Mouse (Mus musculus): ENCODE data around the gene Olfr127. TPM values are rescaled to one million over a fixed set of nuclear protein-coding genes. Genes with fewer than 3 reads are reported as not detected.
"Not testable (repeated sequence)": the region's sequence is repeated elsewhere in the genome, so short reads cannot be mapped to it uniquely, and the experiment has no call there.

Olfr127 gene
- total RNA-seq (2021): not detected

DNA sequence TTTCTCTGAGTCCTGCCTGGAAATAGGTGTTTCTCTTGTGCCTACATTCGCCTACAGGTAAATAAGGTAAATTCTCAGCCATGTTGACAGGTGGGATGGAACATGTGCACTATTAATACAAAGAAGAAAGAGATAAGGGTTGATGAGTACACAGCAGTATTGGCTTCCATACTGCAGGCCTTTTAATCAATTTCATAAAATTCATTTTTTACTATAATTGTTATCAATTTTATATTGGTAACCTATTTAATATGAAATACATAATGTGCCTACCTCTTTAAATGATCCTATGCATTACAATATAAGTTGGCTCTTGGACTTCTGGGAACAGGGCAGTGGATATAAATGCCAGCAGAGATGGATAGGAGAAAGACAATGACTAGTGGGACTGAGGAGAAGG, at the start of gene Olfr127:
Gene Olfr127 (plus strand): TSS at position 301 of the 400 bp plus-strand sequence.
- DNase-seq: no peak
- intact Hi-C loops (cut with DNase I): no loop called here

DNA sequence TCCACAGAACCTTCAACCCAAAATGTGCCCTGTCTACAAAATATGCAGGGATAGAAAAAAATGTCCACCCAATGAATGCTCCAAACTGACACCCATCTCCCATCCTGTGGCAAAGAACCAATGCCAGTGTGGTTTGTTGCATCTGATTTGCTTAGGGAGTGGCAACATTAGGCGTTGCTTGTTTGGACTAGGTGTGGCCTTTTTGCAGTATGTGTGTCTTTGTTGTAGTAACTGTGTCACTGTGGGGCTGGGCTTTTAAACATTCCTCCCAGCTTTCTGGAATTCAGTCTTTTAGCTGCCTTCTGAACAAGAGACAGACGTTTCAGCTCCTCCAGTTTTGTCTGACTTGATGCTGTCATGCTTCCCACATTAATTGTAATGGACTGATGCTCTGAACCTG, 36.3 kb upstream of the Olfr127 start:
- intact Hi-C loops (cut with DNase I): no loop called here
- no peak for DNase-seq

DNA sequence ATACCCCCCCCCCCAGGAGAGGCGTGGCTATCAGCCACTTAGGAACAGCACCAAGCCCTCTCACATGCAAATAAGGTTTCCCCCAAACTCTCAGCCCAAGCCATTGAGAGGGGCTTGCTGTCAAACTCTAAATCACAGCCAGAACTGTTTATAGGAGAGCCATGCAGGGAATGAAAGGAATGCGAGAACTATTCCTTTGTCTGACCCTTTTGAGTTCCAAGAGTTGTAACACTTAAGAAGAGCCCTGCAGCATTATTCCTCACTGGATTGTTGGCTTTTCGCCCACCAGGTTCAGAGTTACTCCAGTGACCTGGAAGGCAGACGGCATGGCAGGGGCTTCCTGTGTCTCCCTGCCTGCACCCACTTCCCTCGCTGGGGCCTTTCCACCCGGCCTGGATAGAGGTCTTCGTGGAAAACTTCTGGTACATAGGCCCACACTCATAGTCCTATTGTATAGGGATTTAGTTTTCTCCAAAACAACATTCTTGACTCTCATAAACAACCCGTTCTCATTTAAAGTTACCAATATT, 30.5 kb upstream of the Olfr127 start:
- DNase-seq: no peak
- intact Hi-C loops (cut with DNase I): no loop called here

DNA sequence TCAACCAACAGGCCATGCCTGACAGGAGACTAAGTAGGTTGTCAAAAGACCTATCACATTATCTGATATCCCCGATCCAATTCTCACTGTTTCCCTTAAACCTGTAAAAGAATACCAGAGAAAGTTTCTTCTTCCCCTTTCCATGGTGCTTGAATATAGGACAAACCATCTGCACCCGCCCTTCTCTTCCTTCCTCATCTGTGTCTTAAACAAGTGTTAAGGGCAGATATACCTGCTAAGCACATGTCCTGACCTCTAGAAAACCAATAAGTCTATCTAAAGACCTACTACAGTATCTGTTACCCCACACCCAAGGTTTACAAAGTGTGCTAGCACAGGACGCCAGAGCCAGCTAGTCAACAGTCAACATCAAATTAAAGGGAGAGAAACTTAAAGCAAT, 26.4 kb upstream of the Olfr127 start:
- no peak for DNase-seq
- intact Hi-C loops (cut with DNase I): no loop called here

DNA sequence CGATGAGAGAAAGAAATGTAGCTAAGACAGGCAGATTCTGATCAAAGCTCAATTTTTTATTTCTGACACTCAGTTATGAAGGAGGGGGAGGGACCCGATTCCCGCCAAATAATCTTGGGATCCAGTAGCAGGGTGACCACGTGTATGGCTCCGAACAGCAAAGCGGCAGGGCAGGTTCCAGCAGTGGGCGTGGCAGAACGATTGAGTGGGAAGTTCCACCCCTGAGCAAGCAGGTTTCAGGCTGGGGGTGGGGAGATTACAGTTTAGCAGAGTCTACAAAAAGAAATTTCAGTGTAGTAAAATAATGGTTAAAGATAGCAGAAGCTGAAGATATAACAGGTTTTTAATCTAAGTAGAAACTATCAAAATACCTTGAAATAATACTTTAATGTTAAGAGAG, 6.6 kb downstream of the Olfr127 start:
- intact Hi-C loops (cut with DNase I); DNase-seq: not testable (repeated sequence)

- intact Hi-C loops (cut with DNase I): no loop called here
- DNase-seq: no peak
Observed at GRCm38 (mm10) chr17:37920248-37920647, 20.0 kb downstream of the Olfr127 start, which contains the start of gene Olfr128. Olfr128 (plus strand) TSS chr17:37920548.

DNA sequence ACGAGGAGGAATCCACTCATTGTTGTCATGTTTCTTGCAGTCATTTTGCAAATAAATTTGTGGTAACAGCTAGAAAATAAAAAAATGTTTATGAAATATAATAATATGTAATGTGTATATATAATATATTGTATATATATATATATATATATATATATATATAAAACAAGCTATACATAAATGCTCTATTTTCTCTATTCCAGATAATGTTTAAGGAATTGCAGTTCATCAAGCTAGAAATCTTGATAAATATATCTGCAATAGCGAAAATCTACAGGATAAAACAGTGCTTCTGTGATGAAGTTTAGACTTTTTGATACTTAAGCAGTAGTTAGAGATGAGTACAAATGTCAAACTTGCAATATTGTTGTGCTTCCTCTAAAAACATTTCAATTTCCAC, 52.7 kb downstream of the Olfr127 start, which contains the start of gene Olfr761:
Gene Olfr761 (minus strand): TSS at position 101 of the 400 bp plus-strand sequence.
- intact Hi-C loops (cut with DNase I): no loop called here
- no peak for DNase-seq

Other genes starting within 250 kb of the Olfr127 start
- gene Olfr117, start 236.7 kb upstream of the Olfr127 start, total RNA-seq (2021): not detected
- not detected for gene Olfr118, start 233.4 kb upstream of the Olfr127 start, total RNA-seq (2021)
- not detected for gene Olfr119, start 203.9 kb upstream of the Olfr127 start, total RNA-seq (2021)
- not detected for gene Olfr120, start 178.6 kb upstream of the Olfr127 start, total RNA-seq (2021)
- not detected for gene Olfr121, start 151.6 kb upstream of the Olfr127 start, total RNA-seq (2021)
- not detected for gene Olfr122, start 131.8 kb upstream of the Olfr127 start, total RNA-seq (2021)
- not detected for gene Olfr123, start 106.9 kb upstream of the Olfr127 start, total RNA-seq (2021)
- gene Olfr124, start 100.5 kb upstream of the Olfr127 start, total RNA-seq (2021): not detected
- not detected for gene Olfr125, start 67.5 kb upstream of the Olfr127 start, total RNA-seq (2021)
- gene Olfr126, start 53.0 kb upstream of the Olfr127 start, total RNA-seq (2021): not detected
- not detected for gene Olfr128, start 20.1 kb downstream of the Olfr127 start, total RNA-seq (2021)
- gene Olfr761, start 52.6 kb downstream of the Olfr127 start, total RNA-seq (2021): not detected
- gene Olfr129, start 159.6 kb downstream of the Olfr127 start, total RNA-seq (2021): not detected
- not detected for gene Olfr130, start 163.5 kb downstream of the Olfr127 start, total RNA-seq (2021)
- gene Olfr131, start 188.3 kb downstream of the Olfr127 start, total RNA-seq (2021): not detected
- gene Olfr132, start 234.1 kb downstream of the Olfr127 start, total RNA-seq (2021): not detected
- gene Olfr133, start 244.8 kb downstream of the Olfr127 start, total RNA-seq (2021): not detected

Data from heart, postnatal 10 days (tissue).